Mouse (Mus musculus) C2C12 (cell line): Measurements from ENCODE around the gene Ank2.

ENCODE experiments used
- CEBPB ChIP-seq: IDR thresholded peaks from one replicate; pipeline ENCODE4 v1.6.1; 2011; ENCODE audit warnings: low read depth, mild to moderate bottlenecking, control low read depth, moderate library complexity
- CTCF ChIP-seq: IDR thresholded peaks from one replicate; pipeline ENCODE4 v1.5.1; 2011; ENCODE audit not compliant: control insufficient read depth, insufficient read depth, insufficient read length
- USF1 ChIP-seq: IDR thresholded peaks from one replicate; pipeline ENCODE4 v1.6.1; 2011; ENCODE audit warnings: low read depth, mild to moderate bottlenecking, control low read depth, moderate library complexity

DNA sequence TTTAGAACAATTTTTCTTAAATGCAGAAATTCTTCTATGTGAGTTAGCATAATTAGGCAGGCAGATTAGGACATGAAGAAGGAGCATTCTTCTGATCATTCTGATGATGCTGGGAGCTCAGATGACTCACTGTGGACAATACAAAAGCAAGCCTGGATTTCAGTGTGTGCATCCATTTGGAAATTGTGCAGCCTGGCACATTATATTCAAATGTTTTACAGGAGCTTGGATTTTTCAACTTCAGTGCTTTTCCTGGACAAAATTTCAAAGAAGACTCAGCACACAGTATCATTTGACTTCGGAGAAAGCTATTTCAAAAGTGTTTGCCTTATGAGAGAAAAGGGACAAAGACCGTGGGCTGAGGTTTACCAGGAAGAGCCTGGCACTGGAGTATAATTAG, 157.8 kb downstream of the Ank2 start:
- TF ChIP-seq CTCF: no peak
- TF ChIP-seq CEBPB: no peak
- TF ChIP-seq USF1: no peak
